Mouse (Mus musculus): Measurements from ENCODE around the gene Ip6k1.

DNA sequence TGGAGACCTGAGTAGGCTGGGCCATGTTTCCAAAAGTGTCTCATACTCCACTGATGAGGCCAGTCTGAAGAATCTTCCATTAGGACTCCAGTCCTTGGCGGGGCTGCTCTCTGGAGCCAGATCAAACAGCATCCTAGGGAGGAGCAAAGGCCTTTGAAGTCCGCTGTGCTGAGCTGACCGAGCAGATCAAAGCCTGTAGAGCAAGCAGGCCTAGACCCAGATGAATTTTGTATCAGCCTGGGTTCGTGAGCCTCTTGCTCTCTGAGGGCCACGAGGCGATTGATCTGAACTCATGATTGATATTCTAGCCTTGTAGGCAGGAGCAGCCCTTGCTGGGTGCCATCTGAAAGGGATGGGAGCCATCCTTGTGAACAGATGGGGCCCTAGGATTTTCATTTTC is 42.4 kb upstream of the Ip6k1 start:
- no peak for TF ChIP-seq POLR2A (IDR thresholded peaks at IDR 0.05; ENCODE audit: insufficient read length, low read depth)
- no peak for TF ChIP-seq MYOD1 (IDR thresholded peaks at IDR 0.05; ENCODE audit: control insufficient read depth in 1 of 3, insufficient read length in 2 of 3, low read depth in 2 of 3)

Data from myocyte (in vitro differentiated cells).